Mouse (Mus musculus): ENCODE measurements around the gene Cemip.

GRCm38 (mm10) chr7:83972485-83972884 is 113.8 kb downstream of the Cemip start:
- TF ChIP-seq POLR2A (IDR thresholded peaks at IDR 0.05; ENCODE audit: borderline replicate concordance, extremely low read depth, low read depth, low read length): no peak
- TF ChIP-seq CTCF (IDR thresholded peaks at IDR 0.05; ENCODE audit: insufficient read depth, low read length): no peak

Measured in lung, adult 2 months (tissue).